Mouse (Mus musculus) limb, embryonic 10.5 days (tissue): ENCODE results near the gene Znrf4. TPM values are rescaled to one million over a fixed set of nuclear protein-coding genes. Genes with fewer than 3 reads are reported as not detected.

ENCODE experiments used
- DNase-seq: peaks from one replicate; pipeline ENCODE4 v3.0.0-alpha.2; 2017; ENCODE audit warnings: low spot score
- H3K27ac ChIP-seq: fragments of 300-500 bp; sonication (generic); 2 replicates; pipeline ENCODE4 v1.5.1; 2016; ENCODE audit warnings: mild to moderate bottlenecking
- H3K27me3 ChIP-seq: fragments of 300-500 bp; sonication (generic); 2 replicates; pipeline ENCODE4 v1.6.1; 2016; ENCODE audit warnings: low read depth, mild to moderate bottlenecking; ENCODE audit not compliant: poor library complexity, severe bottlenecking
- H3K36me3 ChIP-seq: fragments of 300-500 bp; sonication (generic); 2 replicates; pipeline ENCODE4 v1.6.1; 2016; ENCODE audit warnings: mild to moderate bottlenecking, moderate library complexity
- H3K4me1 ChIP-seq: fragments of 300-500 bp; sonication (generic); 2 replicates; pipeline ENCODE4 v1.6.1; 2016
- H3K4me3 ChIP-seq: fragments of 300-500 bp; sonication (generic); 2 replicates; pipeline ENCODE4 v1.5.1; 2016; ENCODE audit warnings: mild to moderate bottlenecking, moderate library complexity
- H3K9me3 ChIP-seq: fragments of 300-500 bp; sonication (generic); replicated peaks from 2 replicates; pipeline ENCODE4 v1.6.1; 2016; ENCODE audit warnings: mild to moderate bottlenecking
- WGBS: fragments of 180-500 bp; shearing (Covaris S2); methylation state at CpG from one replicate; pipeline ENCODE4 v1.1.7; 2016; 5-methylcytosine and 5-hydroxymethylcytosine counted together
- polyA plus RNA-seq: library from polyadenylated mRNA; unstranded; fragments of >200 nt; fragmentation: Nextera tagmentation; extraction: Ambion mirVana; gene quantifications from 2 replicates; pipeline ENCODE4 v1.2.1, GENCODE M21; 2016

Gene Znrf4
- polyA plus RNA-seq, 1 experiment from 2014 or later: not detected

GRCm38 (mm10) chr17:56477191-56477818 is 34.9 kb downstream of the Znrf4 start:
- no peak for DNase-seq
- Histone ChIP-seq H3K36me3 (no peaks in the 10 kb centered on the region), H3K9me3 (no peaks in the 10 kb centered on the region), H3K27ac (no peak overlapping the region), H3K4me3 (no peak overlapping the region), H3K27me3 (peaks cover 60% of the 10 kb centered on the region), H3K4me1 (peaks cover 45% of the 10 kb centered on the region)
- 81% methylated on average over 19 of the region's 19 CpGs for WGBS

GRCm38 (mm10) chr17:56476402-56476752 is 35.9 kb downstream of the Znrf4 start, which contains the start of gene Ptprs:
Ptprs (minus strand) TSS chr17:56476483.
- WGBS: under 1% methylated on average over 27 of the region's 27 CpGs
- Histone ChIP-seq H3K4me3 (peak within 1 kb of the TSS; percentile 69), H3K27me3 (peaks cover 62% of the 10 kb centered on the region), H3K27ac (peak within 1 kb of the TSS; percentile 92), H3K9me3 (no peaks in the 10 kb centered on the region), H3K36me3 (no peaks in the 10 kb centered on the region), H3K4me1 (peaks cover 51% of the 10 kb centered on the region)
- DNase-seq: peak; percentile 98

GRCm38 (mm10) chr17:56475584-56476401 is 36.4 kb downstream of the Znrf4 start:
- DNase-seq: peak; percentile 53
- H3K27ac ChIP-seq: peak overlapping the region; percentile 92
- no peaks in the 10 kb centered on the region for H3K9me3 ChIP-seq
- WGBS: under 1% methylated on average over 66 of the region's 66 CpGs
- peaks cover 67% of the 10 kb centered on the region for H3K27me3 ChIP-seq
- 0 out of 2 replicates have a peak, but pooled peaks cover 2% of the 10 kb centered on the region for H3K36me3 ChIP-seq
- H3K4me1 ChIP-seq: peaks cover 56% of the 10 kb centered on the region
- peak overlapping the region; percentile 69 for H3K4me3 ChIP-seq

- WGBS: 2% methylated on average over 24 of the region's 24 CpGs
- Histone ChIP-seq H3K36me3 (0 out of 2 replicates have a peak, but pooled peaks cover 2% of the 10 kb centered on the region), H3K4me1 (peaks cover 64% of the 10 kb centered on the region), H3K27ac (peak overlapping the region; percentile 92), H3K4me3 (peak overlapping the region; percentile 69), H3K27me3 (peaks cover 72% of the 10 kb centered on the region), H3K9me3 (no peaks in the 10 kb centered on the region)
- DNase-seq: peak; percentile 67
These were observed 37.2 kb downstream of the Znrf4 start for GRCm38 (mm10) chr17:56474831-56475581.

GRCm38 (mm10) chr17:56474311-56474830 is 37.9 kb downstream of the Znrf4 start:
- peak overlapping the region; percentile 69 for H3K4me3 ChIP-seq
- peaks cover 72% of the 10 kb centered on the region for H3K27me3 ChIP-seq
- H3K4me1 ChIP-seq: peaks cover 67% of the 10 kb centered on the region
- no peak for DNase-seq
- no peaks in the 10 kb centered on the region for H3K9me3 ChIP-seq
- H3K36me3 ChIP-seq: 0 out of 2 replicates have a peak, but pooled peaks cover 2% of the 10 kb centered on the region
- 6% methylated on average over 32 of the region's 32 CpGs for WGBS
- H3K27ac ChIP-seq: peak overlapping the region; percentile 92

- no peak for DNase-seq
- WGBS: 3% methylated on average over 11 of the region's 11 CpGs
- Histone ChIP-seq H3K4me1 (peaks cover 70% of the 10 kb centered on the region), H3K27ac (no peak overlapping the region), H3K9me3 (no peaks in the 10 kb centered on the region), H3K4me3 (peak overlapping the region; percentile 69), H3K27me3 (peaks cover 70% of the 10 kb centered on the region), H3K36me3 (peaks cover 9% of the 10 kb centered on the region)
These were observed 38.7 kb downstream of the Znrf4 start for GRCm38 (mm10) chr17:56473611-56473905.

GRCm38 (mm10) chr17:56472733-56473610 is 39.3 kb downstream of the Znrf4 start:
- Histone ChIP-seq H3K27me3 (peaks cover 65% of the 10 kb centered on the region), H3K27ac (peak overlapping the region; percentile 20; the same call in 1 of the 2 replicates), H3K9me3 (no peaks in the 10 kb centered on the region), H3K4me3 (peak overlapping the region; percentile 69), H3K4me1 (peaks cover 74% of the 10 kb centered on the region), H3K36me3 (peaks cover 15% of the 10 kb centered on the region)
- 3% methylated on average over 50 of the region's 50 CpGs for WGBS
- DNase-seq: peak; percentile 60

- no peak for DNase-seq
- WGBS: 6% methylated on average over 16 of the region's 16 CpGs
- no peak overlapping the region for H3K27ac ChIP-seq
- H3K27me3 ChIP-seq: peaks cover 56% of the 10 kb centered on the region
- peaks cover 83% of the 10 kb centered on the region for H3K4me1 ChIP-seq
- H3K36me3 ChIP-seq: peaks cover 15% of the 10 kb centered on the region
- no peaks in the 10 kb centered on the region for H3K9me3 ChIP-seq
- H3K4me3 ChIP-seq: 0 out of 2 replicates have a peak overlapping the region, but pooled peaks have one; percentile 12
These were observed 40.1 kb downstream of the Znrf4 start for GRCm38 (mm10) chr17:56472121-56472520.

- peaks cover 15% of the 10 kb centered on the region for H3K36me3 ChIP-seq
- WGBS: 74% methylated on average over 5 of the region's 5 CpGs
- H3K4me3 ChIP-seq: no peak overlapping the region
- no peak for DNase-seq
- peaks cover 55% of the 10 kb centered on the region for H3K27me3 ChIP-seq
- no peaks in the 10 kb centered on the region for H3K9me3 ChIP-seq
- peaks cover 87% of the 10 kb centered on the region for H3K4me1 ChIP-seq
- H3K27ac ChIP-seq: no peak overlapping the region
These were observed 41.1 kb downstream of the Znrf4 start for GRCm38 (mm10) chr17:56471136-56471535.

GRCm38 (mm10) chr17:56470571-56470970 is 41.7 kb downstream of the Znrf4 start:
- Histone ChIP-seq H3K27me3 (peaks cover 53% of the 10 kb centered on the region), H3K4me1 (peaks cover 86% of the 10 kb centered on the region), H3K36me3 (peaks cover 15% of the 10 kb centered on the region), H3K27ac (0 out of 2 replicates have a peak overlapping the region, but pooled peaks have one; percentile 63), H3K9me3 (no peaks in the 10 kb centered on the region), H3K4me3 (peak overlapping the region; percentile 49)
- WGBS: 5% methylated on average over 10 of the region's 10 CpGs
- DNase-seq: no peak

- Histone ChIP-seq H3K4me3 (peak overlapping the region; percentile 49), H3K27me3 (peaks cover 47% of the 10 kb centered on the region), H3K36me3 (peaks cover 19% of the 10 kb centered on the region), H3K27ac (peak overlapping the region; percentile 63), H3K9me3 (no peaks in the 10 kb centered on the region), H3K4me1 (peaks cover 86% of the 10 kb centered on the region)
- peak; percentile 70 for DNase-seq
- 2% methylated on average over 26 of the region's 26 CpGs for WGBS
These were observed 42.2 kb downstream of the Znrf4 start for GRCm38 (mm10) chr17:56470001-56470436.

GRCm38 (mm10) chr17:56469275-56469674 is 43.0 kb downstream of the Znrf4 start:
- Histone ChIP-seq H3K27ac (peak overlapping the region; percentile 63), H3K9me3 (no peaks in the 10 kb centered on the region), H3K36me3 (peaks cover 19% of the 10 kb centered on the region), H3K4me3 (peak overlapping the region; percentile 49), H3K4me1 (peaks cover 81% of the 10 kb centered on the region), H3K27me3 (peaks cover 40% of the 10 kb centered on the region)
- WGBS: 10% methylated on average over 8 of the region's 8 CpGs
- no peak for DNase-seq
